Mouse (Mus musculus) megakaryocyte progenitor cell, adult 5-6 weeks (primary cell): ENCODE results near the gene Prkce. TPM values are rescaled to one million over a fixed set of nuclear protein-coding genes. Genes with fewer than 3 reads are reported as not detected.
A peak's percentile ranks its signal among the peaks of the same experiment; 100 is the strongest.

Source experiments
- ATAC-seq: replicated peaks from 2 replicates; pipeline ENCODE4 v1.8.0; 2016; ENCODE audit warnings: mild to moderate bottlenecking, moderate TSS enrichment, inconsistent platforms; ENCODE audit not compliant: poor library complexity
- total RNA-seq, 2 experiments: library from RNA; stranded (forward) in 1 of 2; stranded (reverse) in 1 of 2; fragments of 157-497, 149-512 nt in 1 of 2; fragments of 200-1000 nt in 1 of 2; gene quantifications; 2 replicates each; pipeline versions ENCODE4 v1.2.3 to v1.2.4; 2015 to 2017

Gene Prkce
- total RNA-seq, 2 experiments from 2014 or later = 1.7 to 4.8 TPM

DNA sequence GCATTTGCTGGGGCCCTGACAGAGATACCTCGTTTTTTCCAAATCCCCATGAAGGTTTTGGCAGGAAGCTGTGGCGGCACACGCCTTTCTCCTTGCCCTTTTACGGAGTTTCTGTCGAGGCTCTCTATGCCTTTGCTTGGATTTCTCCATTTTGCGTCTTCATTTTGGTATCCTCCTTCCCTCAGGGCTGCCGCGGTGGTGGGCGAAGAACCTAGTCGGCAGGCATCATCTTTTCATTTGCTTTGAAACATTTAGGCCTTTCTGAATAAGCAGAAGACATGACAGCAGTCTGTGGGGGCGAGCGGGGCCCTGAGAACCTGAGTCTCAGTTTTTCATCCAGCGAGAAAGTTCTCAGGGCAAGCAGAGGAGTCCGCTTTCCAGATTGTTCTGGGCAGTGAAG, 47.2 kb downstream of the Prkce start:
- no peak for ATAC-seq

DNA sequence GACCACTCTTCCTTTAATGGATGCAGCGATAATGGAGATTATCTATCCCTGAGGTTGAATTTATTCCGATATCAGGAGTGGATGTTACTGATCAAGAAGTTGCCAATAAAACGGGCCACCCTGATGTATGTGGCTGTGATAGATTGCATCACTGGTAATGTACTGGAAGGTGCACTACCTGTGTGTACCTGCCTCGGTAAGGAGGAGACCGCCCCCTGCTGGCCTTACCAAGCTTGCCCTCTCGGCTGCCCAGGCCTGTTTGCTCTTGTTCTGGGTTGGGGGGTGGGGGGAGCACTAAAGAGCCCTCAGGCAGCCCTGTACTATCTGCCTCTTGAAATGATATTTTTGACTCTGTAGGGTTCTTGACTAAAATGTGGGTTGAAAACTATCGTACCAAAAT, 48.2 kb downstream of the Prkce start:
- ATAC-seq = peak; percentile 80

DNA sequence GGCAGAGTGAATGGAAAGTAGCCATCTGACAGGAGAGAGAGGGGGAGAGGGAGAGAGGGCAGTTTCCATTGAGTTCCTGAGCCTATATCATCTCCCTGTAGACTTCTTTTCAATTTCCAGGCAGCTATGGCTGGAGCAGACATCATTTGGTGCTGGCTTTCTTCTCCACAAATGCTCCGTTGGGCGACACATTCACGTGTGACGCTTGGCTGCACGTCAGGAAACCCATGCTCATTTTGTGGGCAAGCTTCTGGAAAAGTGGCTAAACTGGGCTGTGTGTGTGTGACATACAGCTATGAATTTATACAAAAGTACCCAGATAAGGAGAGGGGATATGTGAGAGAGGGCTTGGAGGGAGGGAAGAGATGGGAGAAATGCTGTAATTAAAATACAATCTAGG, 49.9 kb downstream of the Prkce start:
- ATAC-seq = no peak

DNA sequence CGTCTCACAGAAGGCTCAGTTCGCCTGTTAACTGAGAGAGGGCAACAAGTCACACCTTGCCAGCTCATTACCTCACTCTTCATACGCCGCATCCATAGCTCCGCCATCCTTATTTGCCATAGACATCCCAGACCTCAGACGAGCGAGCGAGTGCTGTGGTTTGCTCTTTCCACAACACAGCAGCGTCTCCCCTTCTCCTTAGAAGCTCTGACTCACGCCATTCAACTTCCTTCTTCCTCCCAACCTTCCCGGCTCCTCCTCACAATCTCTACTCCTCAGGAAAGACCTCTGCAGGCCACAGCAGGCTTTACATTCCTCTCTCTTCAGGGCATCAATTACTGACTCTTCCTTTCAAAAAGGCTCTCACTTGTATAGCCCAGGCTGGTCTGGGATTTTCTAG, 51.0 kb downstream of the Prkce start:
- ATAC-seq = peak; percentile 19

DNA sequence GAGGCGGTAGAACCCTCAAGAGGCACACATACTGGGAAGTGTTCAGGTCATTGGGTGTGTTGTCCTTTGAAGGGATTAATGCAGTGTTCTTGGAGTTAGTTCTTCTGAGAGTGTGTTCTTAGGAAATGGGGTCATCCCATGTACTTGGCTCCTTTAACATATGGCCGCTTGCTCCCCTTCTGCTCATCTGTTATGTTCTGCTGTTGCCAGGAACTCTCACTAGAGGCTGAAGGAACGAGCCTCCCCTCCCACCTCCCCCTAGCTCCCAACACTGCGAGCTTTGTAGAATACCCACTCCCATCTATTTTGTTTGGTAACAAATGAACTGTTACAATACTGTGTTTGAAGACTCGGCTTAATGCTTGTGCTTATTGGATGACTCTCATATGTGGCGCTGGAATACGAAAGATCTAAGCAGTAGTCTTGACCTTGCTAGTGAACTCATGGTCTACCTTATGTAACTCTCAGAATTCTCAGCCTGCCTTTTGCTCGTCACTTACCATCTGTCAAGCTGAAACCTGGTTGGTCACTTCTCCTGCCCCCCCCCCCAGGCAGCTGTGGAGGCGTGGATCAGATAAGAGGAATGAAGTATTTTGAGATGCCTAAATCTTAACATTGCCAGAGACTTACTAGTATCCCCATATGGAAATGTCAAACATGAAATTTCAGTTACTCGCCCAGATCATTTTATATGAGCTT, 58.1 kb downstream of the Prkce start:
- no peak for ATAC-seq

DNA sequence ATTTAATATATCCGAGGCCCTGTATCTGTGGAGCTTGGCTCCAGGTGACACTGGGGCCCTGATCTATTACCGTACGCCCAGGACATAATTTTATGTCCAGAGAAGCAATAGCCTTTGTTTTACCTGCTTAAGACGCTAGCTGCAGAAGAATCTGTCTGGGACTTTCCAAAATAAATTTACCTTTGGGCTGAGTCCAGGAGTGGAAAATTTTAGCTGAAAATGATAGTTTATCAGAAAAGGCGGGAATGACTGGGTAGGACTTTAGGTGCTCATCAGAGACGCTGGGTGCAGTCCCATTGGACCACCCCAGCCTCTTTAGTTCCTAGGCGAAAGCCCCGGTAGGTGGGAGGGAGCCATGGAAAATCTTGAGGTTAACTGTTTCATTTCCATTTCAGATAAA, 58.6 kb downstream of the Prkce start:
- no peak for ATAC-seq

DNA sequence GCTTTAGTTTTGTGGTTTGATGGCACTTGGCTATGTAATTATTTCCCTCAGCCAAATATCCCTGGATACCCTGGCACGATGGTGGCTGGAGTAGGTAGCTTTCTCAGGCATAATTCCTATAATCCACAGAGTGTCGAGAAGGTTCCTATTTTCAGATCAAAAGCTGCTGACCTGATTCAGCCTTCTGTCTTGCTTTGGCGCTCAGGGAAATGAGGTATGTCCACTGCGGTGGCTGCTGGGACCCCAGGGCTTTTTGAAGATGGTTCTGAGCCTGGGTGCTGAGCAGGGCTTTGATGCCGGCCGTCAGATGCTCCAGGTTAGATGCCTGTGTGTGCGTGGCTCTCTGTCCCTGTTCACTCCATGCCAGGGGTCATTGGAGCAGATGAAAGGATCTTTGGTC, 59.0 kb downstream of the Prkce start:
- ATAC-seq = no peak

DNA sequence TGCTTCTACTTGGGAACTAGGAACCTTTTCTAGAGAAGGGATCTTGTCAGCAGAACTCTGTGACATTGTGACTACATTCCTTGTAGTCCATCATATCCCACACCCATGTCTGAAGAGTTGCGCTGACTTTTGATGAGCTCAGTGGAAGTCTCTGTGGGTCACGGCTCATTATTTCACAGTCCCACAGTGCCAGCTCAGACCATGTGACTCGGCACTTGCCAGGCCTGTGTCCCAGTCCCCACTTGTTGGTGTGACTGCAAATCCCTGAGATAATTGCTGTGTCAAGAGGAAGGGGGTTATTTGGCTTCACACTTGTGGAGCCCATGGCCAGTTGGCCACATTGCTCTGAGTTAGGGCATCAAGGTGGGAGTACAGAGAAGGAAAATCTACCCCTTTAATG, 59.8 kb downstream of the Prkce start:
- ATAC-seq = no peak

DNA sequence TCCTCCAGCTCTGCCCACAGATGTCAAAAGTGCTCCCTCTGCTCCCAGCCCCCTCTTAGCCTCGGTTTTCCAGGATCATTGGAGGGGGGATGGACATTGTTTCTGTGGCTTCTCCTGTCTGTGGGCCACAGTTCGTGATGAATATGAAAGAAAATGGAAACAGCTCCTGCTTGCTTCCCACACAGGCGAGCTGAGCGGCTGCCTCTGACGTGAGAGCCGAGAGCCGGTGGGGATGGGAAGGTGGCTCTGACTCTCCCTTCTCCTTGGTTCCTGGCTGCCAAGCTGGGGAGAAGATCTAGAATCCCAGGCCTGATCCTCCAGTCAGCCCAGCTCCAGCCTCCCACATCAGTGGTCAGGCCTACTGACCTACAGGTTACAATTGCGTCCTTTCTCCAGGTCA, 61.3 kb downstream of the Prkce start:
- ATAC-seq = no peak

DNA sequence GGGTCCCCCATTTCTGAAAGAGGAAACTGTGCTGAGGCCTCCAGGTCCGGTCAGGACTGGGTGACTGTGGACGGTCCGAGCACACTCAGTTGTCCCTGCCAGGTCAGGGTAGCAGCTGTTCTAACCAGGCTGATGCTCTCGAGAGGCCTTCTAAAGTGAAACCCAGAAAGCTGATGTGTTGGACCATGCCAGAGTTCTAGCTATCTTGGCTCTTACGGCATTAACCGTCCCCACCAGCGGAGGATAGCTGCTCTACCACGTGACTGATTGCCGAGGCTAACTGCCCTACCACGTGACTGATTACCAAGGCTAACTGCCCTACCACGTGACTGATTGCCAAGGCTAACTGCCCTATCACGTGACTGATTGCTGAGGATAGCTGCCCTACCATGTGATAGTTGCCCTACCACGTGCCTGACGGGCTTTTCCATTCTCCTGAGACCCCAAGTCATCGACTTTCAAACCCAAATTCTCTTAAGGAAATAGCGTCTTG, 62.6 kb downstream of the Prkce start:
- ATAC-seq = no peak

DNA sequence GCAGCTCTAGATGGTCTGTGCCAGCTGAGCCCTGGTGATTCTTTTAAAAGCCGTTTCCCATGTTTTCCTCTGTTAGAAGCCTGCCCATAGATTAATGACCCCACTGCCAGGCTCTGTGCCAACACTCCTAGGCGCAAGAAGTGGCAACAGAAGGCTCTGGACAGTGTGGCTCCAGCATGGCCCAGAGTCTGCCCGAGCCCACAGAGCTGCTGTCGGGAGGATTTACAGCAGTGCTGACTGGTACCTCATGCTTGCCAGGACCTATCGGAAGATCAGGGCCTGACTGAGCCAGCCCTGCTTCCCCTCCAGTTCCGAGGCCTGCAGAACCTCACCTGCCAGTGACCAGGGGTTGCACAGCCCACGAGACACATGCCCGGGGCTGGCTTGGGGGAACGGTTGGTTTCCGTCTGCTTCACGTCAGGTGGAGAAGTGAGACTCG, 64.2 kb downstream of the Prkce start:
- ATAC-seq = peak; percentile 65

DNA sequence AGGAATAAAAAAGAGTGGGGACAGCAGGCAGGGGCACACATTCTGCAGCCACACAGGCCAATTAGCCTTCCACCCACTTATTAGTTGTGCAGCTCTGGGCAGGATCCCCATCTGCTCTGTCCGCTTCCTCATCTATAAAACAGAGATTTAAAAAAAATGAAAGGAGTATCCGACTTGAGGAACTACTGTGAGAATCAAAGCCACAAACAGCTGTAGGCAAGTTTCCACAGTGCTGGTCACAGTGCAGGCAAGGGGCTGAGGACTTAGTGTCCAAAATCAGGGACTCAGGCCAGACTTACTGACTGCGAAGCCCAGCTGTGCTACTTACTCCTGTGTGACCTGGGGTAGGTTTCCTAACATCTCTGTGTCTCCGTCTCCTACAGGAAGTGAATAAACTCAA, 64.7 kb downstream of the Prkce start:
- peak; percentile 75 for ATAC-seq

DNA sequence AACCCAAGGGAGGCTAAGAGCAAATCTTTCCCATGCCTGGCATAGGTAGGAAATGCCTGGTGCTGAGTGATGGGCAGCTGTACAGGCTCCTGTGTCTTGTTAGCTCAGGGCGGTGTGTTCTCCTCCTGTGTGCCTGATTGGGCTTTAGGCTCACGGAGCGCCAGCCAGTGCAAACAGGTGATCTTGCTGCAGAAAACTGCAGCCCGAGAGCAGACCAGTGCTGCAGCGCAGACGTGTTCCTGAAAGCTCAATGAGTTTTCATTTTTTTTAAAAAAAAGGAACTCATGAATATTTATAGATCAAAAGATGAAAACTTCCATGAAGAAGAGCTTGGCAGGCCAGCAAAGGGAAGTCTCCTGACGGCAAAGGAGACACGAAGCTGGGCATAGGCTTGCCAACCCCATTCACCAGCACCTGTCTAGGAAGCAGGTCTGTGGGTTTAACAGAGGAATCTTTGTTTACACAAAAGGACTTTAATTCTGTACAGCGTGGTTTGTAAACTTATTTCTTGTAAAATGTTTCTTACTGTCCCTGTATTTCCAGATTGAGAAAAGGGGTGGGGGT, 67.1 kb downstream of the Prkce start:
- ATAC-seq = no peak

DNA sequence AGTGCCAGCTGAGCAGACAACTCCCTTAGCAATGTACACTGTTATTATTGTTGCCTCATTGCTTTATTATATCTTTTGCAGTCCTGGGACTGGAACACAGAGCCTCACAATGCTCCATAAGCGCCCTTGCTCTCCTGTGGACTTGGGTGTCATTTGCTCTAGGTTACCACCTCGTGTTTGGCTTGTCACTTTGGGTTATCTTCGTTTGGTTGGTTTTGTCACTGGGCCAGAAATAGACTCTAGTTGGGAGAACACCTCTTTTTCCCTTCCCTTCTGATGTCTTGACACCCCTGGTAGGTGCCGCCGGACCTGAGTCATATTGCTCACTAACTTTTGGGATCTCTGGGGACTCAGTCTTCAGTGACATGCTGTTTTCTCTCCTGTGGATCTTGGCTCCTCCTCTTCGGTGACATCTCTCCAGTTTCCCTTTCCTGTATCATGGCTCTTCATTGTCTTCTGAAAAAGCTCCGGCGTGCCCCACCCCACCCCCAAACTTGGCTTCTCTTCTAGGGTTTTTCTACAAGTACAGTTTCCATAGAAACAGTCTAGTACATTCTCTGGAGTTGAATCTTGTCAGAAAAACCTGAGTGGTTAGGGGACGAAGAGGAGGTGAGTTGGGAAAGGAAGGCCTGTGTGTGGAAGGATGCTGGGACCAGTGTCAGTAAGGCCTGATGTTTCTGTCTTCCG, 68.6 kb downstream of the Prkce start:
- no peak for ATAC-seq

DNA sequence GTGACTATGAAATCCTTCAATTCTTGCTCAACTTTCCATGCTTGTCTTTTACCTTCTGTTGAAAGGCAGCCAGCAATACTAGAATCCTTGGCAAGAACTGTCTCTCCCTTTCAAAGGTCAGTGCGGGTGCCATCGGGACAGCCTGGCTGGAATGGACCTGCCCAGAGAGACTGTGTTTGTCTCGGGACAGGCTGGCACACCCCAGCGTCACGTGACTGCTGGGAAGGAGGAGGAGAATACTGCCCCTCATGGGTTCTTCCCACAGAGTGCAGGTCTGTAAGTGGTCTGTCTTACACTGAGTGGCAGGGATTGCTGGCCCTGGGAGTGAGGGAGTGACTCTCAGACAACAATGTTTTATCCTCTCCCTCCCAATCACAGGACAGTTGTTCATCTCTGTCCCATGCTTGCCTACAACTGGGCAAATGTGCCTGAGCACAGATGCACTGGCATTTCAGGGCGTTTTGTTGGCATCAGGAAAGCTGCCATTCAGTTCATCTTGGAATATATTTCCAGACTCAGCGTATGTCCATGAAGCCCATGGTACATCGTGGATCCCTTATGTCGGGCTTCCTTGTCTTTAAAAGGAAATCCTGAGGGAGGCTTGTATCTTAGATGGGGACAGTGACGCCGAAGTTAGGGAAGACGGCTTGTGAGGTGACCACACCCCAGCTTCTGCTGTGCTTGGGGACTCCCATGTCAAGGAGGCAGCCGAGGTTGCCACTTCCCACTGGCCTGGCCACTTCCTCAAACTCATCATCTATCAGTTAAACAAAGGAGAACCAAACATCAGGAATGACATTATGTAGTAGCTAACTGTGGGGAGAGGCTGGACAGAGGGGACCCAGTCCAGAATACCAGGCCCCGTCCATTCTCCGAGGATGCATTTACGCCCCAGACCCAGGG, 69.5 kb downstream of the Prkce start:
- peak; percentile 83 for ATAC-seq

DNA sequence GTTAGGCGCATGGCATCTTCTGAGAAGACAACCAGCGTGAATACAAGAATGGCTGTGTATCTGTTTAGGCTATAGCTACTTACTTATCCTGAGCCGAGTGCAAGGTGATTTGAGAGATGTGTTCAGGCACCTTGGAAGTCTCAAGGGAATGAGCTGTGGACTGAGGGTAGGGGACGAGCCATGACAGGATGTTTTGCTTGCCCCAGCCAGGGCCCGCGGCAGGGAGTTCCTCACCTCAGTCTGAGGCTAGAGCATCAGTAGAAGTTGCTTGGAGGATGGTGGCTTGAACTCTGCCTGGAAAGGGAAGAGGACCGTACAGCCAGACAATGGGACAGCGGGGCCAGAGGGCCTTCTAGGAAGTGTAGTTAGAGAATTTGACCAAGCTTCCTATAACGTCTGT, 74.7 kb downstream of the Prkce start:
- no peak for ATAC-seq

DNA sequence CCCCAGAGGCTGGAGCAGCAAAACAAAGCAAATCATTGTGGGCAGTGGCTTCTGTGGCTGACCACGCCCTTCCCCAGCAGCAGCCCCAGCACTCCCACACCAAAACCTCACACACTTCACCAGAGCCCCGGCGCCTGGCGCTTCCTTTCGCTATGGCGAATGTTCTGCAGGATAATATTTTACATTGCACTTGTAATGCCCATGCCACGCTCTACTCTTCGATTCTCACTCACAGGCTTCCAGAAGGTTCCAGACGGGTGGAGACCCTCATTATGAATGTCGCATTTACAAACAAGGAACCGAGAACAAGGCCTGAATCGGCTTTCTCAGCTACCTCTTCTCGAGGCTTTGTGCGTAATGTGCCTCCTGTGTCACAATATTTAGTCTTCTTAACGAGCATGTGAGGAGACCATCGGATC, 75.5 kb downstream of the Prkce start:
- peak; percentile 93 for ATAC-seq

DNA sequence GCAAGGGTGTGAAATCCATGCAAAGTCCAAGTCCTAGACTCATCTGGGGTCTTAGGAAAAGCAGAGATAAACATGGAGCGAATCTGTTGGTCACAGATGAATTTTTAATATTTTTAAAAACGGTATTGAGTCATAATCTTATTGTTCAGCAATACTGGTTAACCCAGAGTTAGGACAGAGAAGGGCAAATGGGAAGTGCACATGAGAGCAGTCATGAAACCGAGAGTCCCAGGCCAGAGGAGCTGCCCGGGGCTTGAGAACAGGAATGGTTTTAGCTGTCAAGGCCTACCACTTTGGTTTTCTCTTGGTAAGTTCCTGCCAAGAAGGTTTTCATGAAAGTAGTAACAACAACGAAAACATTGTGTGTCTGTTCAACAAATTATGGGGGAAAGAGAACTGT, 76.8 kb downstream of the Prkce start:
- no peak for ATAC-seq

DNA sequence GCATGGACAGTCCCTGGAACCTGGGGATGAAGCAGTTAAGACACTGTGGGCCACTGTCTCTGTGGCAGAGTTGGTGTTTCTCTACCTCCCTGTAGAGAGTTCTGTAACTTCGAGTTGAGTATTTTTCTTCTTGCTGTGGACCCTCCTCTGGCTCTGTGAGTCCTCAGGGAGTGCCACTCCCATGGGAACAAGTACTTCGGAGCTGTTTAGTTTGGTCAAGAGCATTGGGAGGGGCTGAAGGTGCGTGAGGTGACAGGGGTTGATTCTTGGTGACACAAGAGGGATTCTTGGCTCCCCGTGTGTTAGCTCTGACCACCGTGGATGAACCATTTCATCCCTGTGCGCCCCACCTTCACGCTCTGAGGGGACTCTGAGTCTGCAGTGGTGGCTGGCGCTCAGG, 81.2 kb downstream of the Prkce start:
- no peak for ATAC-seq

DNA sequence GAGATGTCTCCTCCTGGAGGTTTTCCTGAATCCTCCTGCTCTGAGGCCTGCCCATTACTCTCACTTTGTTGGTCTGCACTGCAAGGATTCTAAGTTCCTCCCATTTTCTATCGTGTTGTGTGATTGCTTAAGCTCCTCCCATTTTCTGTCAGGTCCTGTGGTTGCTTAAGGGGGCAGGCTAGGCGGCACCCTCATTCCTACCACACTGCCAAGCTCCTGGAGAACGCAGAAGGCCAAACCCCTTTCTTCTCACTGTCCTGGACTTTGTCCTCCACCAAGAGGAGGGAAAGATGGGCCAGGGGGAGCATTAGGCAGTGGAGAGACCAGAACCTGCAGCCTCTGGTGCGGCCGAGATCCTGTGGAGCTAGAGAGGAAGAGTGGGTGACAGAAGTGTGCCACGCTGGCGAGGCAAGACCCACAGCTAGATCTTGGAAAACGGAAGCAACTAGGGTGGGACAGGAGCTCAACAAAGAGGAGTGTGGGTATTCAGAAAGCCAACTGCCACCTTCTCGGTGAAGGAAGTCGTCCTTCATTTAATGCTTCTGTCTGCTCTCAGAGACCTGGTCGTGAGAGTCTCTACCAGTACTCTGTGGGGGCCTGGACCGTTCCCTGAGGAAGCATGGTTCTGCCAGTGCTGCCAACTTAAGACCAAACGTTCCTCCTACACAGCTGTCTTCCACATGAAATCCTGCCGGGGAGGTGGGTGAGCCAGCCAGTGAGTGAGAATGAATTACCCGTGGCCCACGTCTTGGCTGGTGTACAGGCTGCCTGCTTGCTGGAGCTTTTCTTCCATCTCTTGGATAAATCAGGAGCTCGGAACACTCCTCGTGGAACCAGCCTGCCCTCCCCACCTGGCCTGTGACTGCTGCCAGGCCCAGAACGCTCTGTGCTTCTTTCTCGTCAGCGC, 82.2 kb downstream of the Prkce start:
- ATAC-seq = peak; percentile 87
